Mouse (Mus musculus) ZHBTc4 (cell line): ENCODE measurements around the gene Ccdc107.
A peak's percentile ranks its signal among the peaks of the same experiment; 100 is the strongest.

Experiments
- DNase-seq: peaks from one replicate; pipeline ENCODE4 v3.0.0-alpha.2; 2011; ENCODE audit warnings: low read depth, low spot score

The Ccdc107 gene

GRCm38 (mm10) chr4:43485666-43486065 lies 7.0 kb upstream of the Ccdc107 start:
- DNase-seq: peak; percentile 65

- DNase-seq: no peak
Observed at GRCm38 (mm10) chr4:43489611-43490010, 3.1 kb upstream of the Ccdc107 start.

- DNase-seq: no peak
Observed at GRCm38 (mm10) chr4:43490801-43491200, 1.9 kb upstream of the Ccdc107 start.

- DNase-seq: peak; percentile 42
Observed at GRCm38 (mm10) chr4:43492101-43492820, 439 bp upstream of the Ccdc107 start.

- DNase-seq: peak; percentile 92
Observed at GRCm38 (mm10) chr4:43493186-43493845, 616 bp downstream of the Ccdc107 start.

- DNase-seq: no peak
Observed at GRCm38 (mm10) chr4:43493846-43494240, 1.1 kb downstream of the Ccdc107 start.

- DNase-seq: no peak
Observed at GRCm38 (mm10) chr4:43496587-43496986, 3.9 kb downstream of the Ccdc107 start.

GRCm38 (mm10) chr4:43497405-43497804 lies 4.7 kb downstream of the Ccdc107 start:
- DNase-seq: no peak

- DNase-seq: no peak
Observed at GRCm38 (mm10) chr4:43497946-43498345, 5.2 kb downstream of the Ccdc107 start.

GRCm38 (mm10) chr4:43498983-43499382 lies 6.3 kb downstream of the Ccdc107 start:
- DNase-seq: peak; percentile 81

GRCm38 (mm10) chr4:43499407-43500333 lies 7.0 kb downstream of the Ccdc107 start, which contains the start of gene Arhgef39:
TSS of gene Arhgef39 (minus strand) at chr4:43499695.
- peak; percentile 95 for DNase-seq

- no peak for DNase-seq
Observed at GRCm38 (mm10) chr4:43503041-43503440, 10.3 kb downstream of the Ccdc107 start.

- DNase-seq: no peak
Observed at GRCm38 (mm10) chr4:43503506-43503905, 10.8 kb downstream of the Ccdc107 start.

GRCm38 (mm10) chr4:43504269-43504668 lies 11.6 kb downstream of the Ccdc107 start:
- DNase-seq: no peak

- DNase-seq: no peak
Observed at GRCm38 (mm10) chr4:43506074-43506473, 13.4 kb downstream of the Ccdc107 start.

- DNase-seq: no peak
Observed at GRCm38 (mm10) chr4:43506536-43507185, 14.0 kb downstream of the Ccdc107 start, which contains the start of gene Car9. TSS of gene Car9 (plus strand) at chr4:43506966.

- no peak for DNase-seq
Observed at GRCm38 (mm10) chr4:43507938-43508665, 15.4 kb downstream of the Ccdc107 start.

- DNase-seq: peak; percentile 71
Observed at GRCm38 (mm10) chr4:43508666-43508997, 15.9 kb downstream of the Ccdc107 start.

- peak; percentile 51 for DNase-seq
Observed at GRCm38 (mm10) chr4:43509109-43509508, 16.4 kb downstream of the Ccdc107 start.

- no peak for DNase-seq
Observed at GRCm38 (mm10) chr4:43511675-43512454, 19.2 kb downstream of the Ccdc107 start.
